Mouse (Mus musculus) spleen, adult 18-20 months (tissue): ENCODE results near the gene Olfr1085.
"Not testable (repeated sequence)": the region's sequence is repeated elsewhere in the genome, so short reads cannot be mapped to it uniquely, and the experiment has no call there.

Experiments
- DNase-seq, 2 experiments: peaks; one replicate each; pipeline ENCODE4 v3.0.0; 2022; ENCODE audit warnings: mixed read lengths in 2 of 2

The Olfr1085 gene

GRCm38 (mm10) chr2:86661919-86662318 lies at the start of gene Olfr1085:
TSS of gene Olfr1085 (minus strand) at chr2:86662019.
- no peak for DNase-seq

DNA sequence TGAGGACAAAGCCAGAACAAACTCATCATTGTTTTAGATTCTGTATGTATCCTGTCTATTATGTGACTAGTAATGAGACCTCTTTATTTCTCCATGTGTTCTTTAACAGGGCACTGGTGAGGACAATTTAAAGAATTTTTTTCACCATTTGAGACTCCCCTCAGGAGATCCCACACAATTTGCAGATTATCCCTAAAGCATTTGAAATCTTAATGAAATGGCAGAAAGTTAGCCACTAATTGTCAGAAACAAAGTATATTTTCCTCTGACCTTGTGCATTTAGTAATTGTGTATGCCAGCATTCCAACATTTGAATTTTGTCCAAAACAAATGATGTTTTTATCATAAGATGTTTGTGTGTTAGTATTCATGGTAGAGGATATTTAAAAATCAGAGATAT lies 36.5 kb upstream of the Olfr1085 start, which contains the start of gene Olfr1087:
Gene Olfr1087 (minus strand): TSS at position 101 of the 400 bp plus-strand sequence.
- no peak for DNase-seq

- no peak for DNase-seq
These were observed 18.2 kb upstream of the Olfr1085 start, which contains the start of gene Olfr1086 for GRCm38 (mm10) chr2:86679992-86680391. TSS of gene Olfr1086 (minus strand) at chr2:86680092.

DNA sequence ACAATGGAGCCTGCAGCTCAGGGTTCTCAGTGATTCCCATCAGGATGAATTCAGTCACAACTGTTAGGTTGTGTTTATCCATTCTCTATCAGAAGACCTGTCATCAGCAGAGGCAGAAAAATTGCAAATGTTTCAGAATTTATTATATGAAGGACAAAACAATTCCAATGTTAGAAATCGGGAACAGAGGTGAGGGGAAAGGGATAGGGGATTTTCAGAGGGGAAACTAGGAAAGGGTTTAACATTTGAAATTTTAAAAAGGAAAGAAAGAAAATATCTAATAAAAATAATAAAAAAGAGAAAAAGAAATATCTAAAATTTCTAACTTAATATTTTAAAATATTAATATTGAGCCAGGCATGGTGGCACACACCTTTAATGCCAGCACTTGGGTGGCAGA lies 22.2 kb downstream of the Olfr1085 start, which contains the start of gene Olfr1084:
Gene Olfr1084 (minus strand): TSS at position 101 of the 400 bp plus-strand sequence.
- DNase-seq: not testable (repeated sequence)
